In the genomic region with DNA sequence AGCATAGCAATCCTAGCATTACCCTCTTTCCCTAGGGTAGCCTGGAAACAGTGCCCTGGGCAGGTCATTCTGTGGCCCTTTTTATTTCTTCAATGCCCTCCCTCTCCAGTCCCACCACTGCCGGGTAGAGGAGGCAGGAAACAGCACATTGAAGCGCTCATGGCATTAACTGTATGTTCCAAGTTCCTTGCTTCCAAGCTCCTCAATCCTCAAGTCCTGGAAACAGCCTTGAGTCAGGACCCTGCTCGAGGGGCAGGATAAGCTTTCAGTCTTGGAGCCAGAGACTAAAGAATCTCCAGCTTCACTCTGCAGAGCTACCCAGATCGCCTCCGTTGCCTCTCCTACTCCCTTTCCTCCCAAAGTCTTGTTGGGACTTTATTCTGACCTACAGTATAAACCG, we compare ENCODE assay signal across 29 mouse cellular contexts. TPM values are rescaled to one million over a fixed set of nuclear protein-coding genes. Genes with fewer than 3 reads are reported as not detected.
"Had no signal": no experiment of that assay in that cellular context is flagged by ENCODE, and none has a peak within 500 bp of the region (broad histone marks: within the 10 kb centered on the region; RNA-seq: fewer than 3 reads in every experiment).

No protein-coding gene starts in this region.

- H3K9ac ChIP-seq: heart, embryonic 12.5 days; hindbrain, embryonic 12.5 days; hindbrain, embryonic 14.5 days; intestine, embryonic 15.5 days; limb, embryonic 12.5 days had no signal

- H3K9me3 ChIP-seq: heart, embryonic 10.5 days; heart, embryonic 12.5 days; hindbrain, embryonic 10.5 days; hindbrain, embryonic 12.5 days; intestine, embryonic 15.5 days; limb, embryonic 12.5 days had no signal

- H3K27ac ChIP-seq: gastrocnemius, adult 2 months; heart, embryonic 10.5 days; hindbrain, embryonic 12.5 days; hindbrain, embryonic 14.5 days; intestine, embryonic 15.5 days; layer of hippocampus, adult 2 months; left cerebral cortex, adult 2 months; limb, embryonic 12.5 days had no signal

- H3K4me3 ChIP-seq: gastrocnemius, adult 2 months; layer of hippocampus, adult 2 months; left cerebral cortex, adult 2 months had no signal

- ATAC-seq: inflammation-experienced regulatory T-cells, adult 6 months; intestine, embryonic 15.5 days; intestine, postnatal 0 days had no signal

- DNase-seq: gastrocnemius, adult 2 months; gastrocnemius, postnatal 10 days; gastrocnemius, postnatal 25 days; heart, adult 18-20 months; heart, postnatal 10 days; heart, postnatal 4 days; kidney, adult 18-20 months; kidney, adult 8-10 months; kidney, postnatal 10 days; kidney, postnatal 25 days; kidney, postnatal 4 days; liver had no signal

- H3K36me3 ChIP-seq: heart, embryonic 10.5 days; heart, embryonic 12.5 days; hindbrain, embryonic 10.5 days; hindbrain, embryonic 12.5 days; intestine, embryonic 15.5 days; limb, embryonic 12.5 days had no signal

RNA-seq across cellular contexts. Expression of a gene that starts 2.2 kb away (rescaled TPM):
- polyA plus RNA-seq: heart, embryonic 14.5 days; heart, embryonic 16.5 days; hindbrain, embryonic 14.5 days; hindbrain, embryonic 16.5 days; inflammation-experienced regulatory T-cells, adult 6 months; intestine, embryonic 15.5 days; intestine, postnatal 0 days; kidney, embryonic 14.5 days; kidney, embryonic 16.5 days; limb, embryonic 12.5 days; liver, embryonic 11.5 days had no signal
